Mouse (Mus musculus) C2C12 (cell line): ENCODE data around the gene Camk2n1. TPM values are rescaled to one million over a fixed set of nuclear protein-coding genes. Genes with fewer than 3 reads are reported as not detected.

Experiments
- H3K27me3 ChIP-seq: one replicate; pipeline ENCODE4 v1.6.1; 2011; ENCODE audit not compliant: control insufficient read depth, insufficient read depth, insufficient read length
- H3K36me3 ChIP-seq: one replicate; pipeline ENCODE4 v1.6.1; 2011; ENCODE audit not compliant: control insufficient read depth, insufficient read depth
- H3K4me3 ChIP-seq: one replicate; pipeline ENCODE4 v1.5.1; 2011; ENCODE audit warnings: mild to moderate bottlenecking, control low read depth; ENCODE audit not compliant: poor library complexity, insufficient read depth, severe bottlenecking
- H3K79me2 ChIP-seq: one replicate; pipeline ENCODE4 v1.6.1; 2011; ENCODE audit not compliant: control insufficient read depth, insufficient read depth
- H3K79me3 ChIP-seq: one replicate; pipeline ENCODE4 v1.6.1; 2011; ENCODE audit warnings: low read depth, control low read depth
- H3ac ChIP-seq: one replicate; pipeline ENCODE3; 2011; ENCODE audit warnings: low read depth; ENCODE audit not compliant: control insufficient read depth, insufficient read length
- CEBPB ChIP-seq: IDR thresholded peaks from one replicate; pipeline ENCODE4 v1.6.1; 2011; ENCODE audit warnings: low read depth, mild to moderate bottlenecking, control low read depth, moderate library complexity
- CTCF ChIP-seq: IDR thresholded peaks from one replicate; pipeline ENCODE4 v1.5.1; 2011; ENCODE audit not compliant: control insufficient read depth, insufficient read depth, insufficient read length
- FOSL1 ChIP-seq: IDR thresholded peaks from one replicate; pipeline ENCODE4 v1.8.0; 2011; ENCODE audit warnings: mild to moderate bottlenecking, low read length; ENCODE audit not compliant: poor library complexity, insufficient read depth, severe bottlenecking
- MAX ChIP-seq: IDR thresholded peaks from one replicate; pipeline ENCODE4 v1.6.1; 2011; ENCODE audit warnings: mild to moderate bottlenecking, control low read depth
- MYOD1 ChIP-seq: IDR thresholded peaks from one replicate; pipeline ENCODE4 v1.6.1; 2011; ENCODE audit warnings: low read depth; ENCODE audit not compliant: control insufficient read depth, insufficient read length
- MYOG ChIP-seq: IDR thresholded peaks from one replicate; pipeline ENCODE4 v1.6.1; 2011; ENCODE audit not compliant: control insufficient read depth, insufficient read length; ENCODE audit errors: extremely low read depth
- USF1 ChIP-seq: IDR thresholded peaks from one replicate; pipeline ENCODE4 v1.6.1; 2011; ENCODE audit warnings: low read depth, mild to moderate bottlenecking, control low read depth, moderate library complexity
- polyA plus RNA-seq: library from polyadenylated mRNA; unstranded; fragments of >200 nt; fragmentation: generic; extraction: Trizol; gene quantifications from one replicate; pipeline ENCODE4 v1.2.1, GENCODE M21; 2012; ENCODE audit warnings: missing spikeins

Gene Camk2n1
- polyA plus RNA-seq, 1 experiment, result 0.48 TPM

DNA sequence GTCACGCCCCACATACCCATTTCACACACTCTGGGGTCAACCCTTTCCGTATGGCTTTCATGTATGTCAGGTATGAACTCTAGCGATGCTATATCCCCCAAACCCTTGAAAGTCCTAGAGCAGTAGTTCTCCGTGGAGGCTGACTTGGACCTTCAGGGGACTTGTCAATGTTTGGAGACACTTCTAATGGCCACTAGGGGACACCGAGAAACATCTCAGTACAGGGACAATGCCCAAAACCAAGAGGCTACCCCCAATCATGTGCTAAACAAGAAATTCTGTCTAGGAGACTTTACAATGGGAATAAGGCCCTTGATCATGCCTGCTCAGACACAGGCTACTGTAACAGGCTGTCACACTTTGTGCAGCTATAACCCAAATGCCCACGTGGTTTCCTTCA, 12.6 kb downstream of the Camk2n1 start:
- Histone ChIP-seq H3K4me3 (no peak overlapping the region), H3K79me3 (no peaks in the 10 kb centered on the region), H3K79me2 (no peaks in the 10 kb centered on the region), H3K36me3 (no peaks in the 10 kb centered on the region), H3ac (no peak overlapping the region), H3K27me3 (no peaks in the 10 kb centered on the region)
- TF ChIP-seq CEBPB, result no peak
- TF ChIP-seq USF1, result no peak
- no peak for TF ChIP-seq MAX
- no peak for TF ChIP-seq MYOG
- no peak for TF ChIP-seq MYOD1
- no peak for TF ChIP-seq FOSL1
- no peak for TF ChIP-seq CTCF

DNA sequence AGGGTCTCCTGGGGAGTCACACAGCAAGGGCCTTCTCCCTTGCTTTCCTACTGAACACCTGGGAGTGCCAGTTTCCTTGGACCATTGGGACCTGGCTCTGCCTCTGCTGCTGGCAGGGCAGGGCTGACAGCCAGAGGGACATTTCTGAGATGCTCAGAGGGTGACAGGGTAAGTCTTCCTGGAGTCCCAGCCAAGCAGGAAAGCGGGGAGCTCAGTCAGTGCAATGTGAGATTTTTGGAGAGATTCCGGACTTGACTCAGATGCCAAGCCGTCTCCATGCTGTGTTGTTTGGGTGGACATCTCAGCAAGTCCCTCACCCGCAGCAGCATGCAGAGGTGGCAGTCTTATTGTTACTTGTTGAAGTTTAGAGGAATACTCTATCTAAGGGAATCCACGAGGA, 13.3 kb downstream of the Camk2n1 start:
- Histone ChIP-seq H3K4me3 (no peak overlapping the region), H3ac (no peak overlapping the region), H3K27me3 (peaks cover 6% of the 10 kb centered on the region), H3K79me3 (no peaks in the 10 kb centered on the region), H3K36me3 (no peaks in the 10 kb centered on the region), H3K79me2 (no peaks in the 10 kb centered on the region)
- TF ChIP-seq MYOD1, result no peak
- TF ChIP-seq CTCF, result no peak
- TF ChIP-seq MAX, result no peak
- TF ChIP-seq FOSL1, result no peak
- no peak for TF ChIP-seq USF1
- no peak for TF ChIP-seq MYOG

DNA sequence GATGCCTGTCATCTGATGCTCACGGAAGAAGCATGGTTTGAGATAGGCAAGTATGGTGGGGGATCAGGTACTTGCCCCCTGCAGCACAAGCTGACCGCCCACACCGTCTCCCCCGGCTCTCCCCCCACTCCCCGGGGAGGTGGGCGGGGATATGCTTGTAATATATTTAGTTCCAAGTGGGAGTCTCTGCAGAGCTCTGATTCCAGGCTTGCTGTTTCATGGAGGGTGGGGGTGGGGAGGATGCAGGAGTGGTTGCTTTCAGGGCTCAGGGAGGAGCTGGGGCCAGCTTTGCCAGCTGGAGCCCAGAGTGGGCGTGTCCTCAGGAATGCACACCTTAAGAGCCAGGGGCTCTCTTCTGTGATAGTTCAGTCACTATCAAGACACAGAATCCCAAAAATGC, 15.0 kb downstream of the Camk2n1 start:
- no peak for TF ChIP-seq CTCF
- TF ChIP-seq MAX, result no peak
- no peak for TF ChIP-seq USF1
- no peak for TF ChIP-seq FOSL1
- TF ChIP-seq MYOG, result no peak
- TF ChIP-seq MYOD1, result no peak
- TF ChIP-seq CEBPB, result no peak
- Histone ChIP-seq H3K79me2 (no peaks in the 10 kb centered on the region), H3K4me3 (no peak overlapping the region), H3ac (no peak overlapping the region), H3K36me3 (no peaks in the 10 kb centered on the region), H3K79me3 (no peaks in the 10 kb centered on the region), H3K27me3 (peaks cover 9% of the 10 kb centered on the region)

DNA sequence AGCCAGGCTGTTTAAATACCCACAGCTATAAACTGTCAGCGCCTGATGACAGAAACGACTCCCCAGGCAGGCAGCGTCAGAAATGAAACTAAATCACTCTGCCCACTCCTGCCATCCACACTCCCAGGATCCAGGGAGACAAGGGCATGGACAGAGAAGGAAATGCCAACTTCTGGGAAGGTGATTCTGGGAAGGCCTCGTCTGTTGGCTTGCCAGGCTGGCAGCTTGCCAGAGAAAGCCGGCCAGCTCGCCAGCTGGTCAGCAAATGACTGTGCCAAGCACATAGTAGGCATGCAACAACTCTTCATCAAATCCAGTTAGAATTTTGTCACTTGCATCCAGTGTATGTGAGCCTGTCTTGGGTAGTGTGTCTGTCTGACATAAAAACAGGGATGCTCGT, 17.1 kb downstream of the Camk2n1 start:
- Histone ChIP-seq H3K4me3 (no peak overlapping the region), H3K79me3 (no peaks in the 10 kb centered on the region), H3ac (no peak overlapping the region), H3K79me2 (no peaks in the 10 kb centered on the region), H3K36me3 (no peaks in the 10 kb centered on the region), H3K27me3 (peaks cover 28% of the 10 kb centered on the region)
- TF ChIP-seq MAX, result no peak
- TF ChIP-seq MYOD1, result no peak
- no peak for TF ChIP-seq USF1
- TF ChIP-seq MYOG, result no peak
- TF ChIP-seq FOSL1, result no peak
- TF ChIP-seq CEBPB, result no peak
- no peak for TF ChIP-seq CTCF

DNA sequence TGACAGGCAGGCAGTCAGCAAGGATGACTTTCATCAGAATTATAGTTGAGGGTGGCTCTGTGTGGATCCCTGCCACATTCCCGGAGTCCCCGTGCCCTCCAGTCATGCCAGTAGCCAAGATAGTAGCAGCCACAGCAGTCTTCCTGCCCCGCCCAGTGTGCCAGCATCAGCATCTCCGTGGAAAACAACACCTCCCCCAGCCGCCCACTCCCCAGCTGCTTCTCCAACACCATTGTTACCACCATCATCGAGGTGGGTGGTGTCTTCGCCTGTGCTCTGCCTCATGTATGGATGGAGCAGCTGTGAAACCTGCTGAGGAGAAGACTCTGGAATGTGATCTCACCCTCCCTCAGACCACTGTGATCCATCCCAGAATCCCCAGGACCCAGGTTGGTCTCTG, 25.5 kb downstream of the Camk2n1 start:
- Histone ChIP-seq H3ac (no peak overlapping the region), H3K27me3 (peaks cover 68% of the 10 kb centered on the region), H3K36me3 (no peaks in the 10 kb centered on the region), H3K79me2 (no peaks in the 10 kb centered on the region), H3K79me3 (no peaks in the 10 kb centered on the region), H3K4me3 (no peak overlapping the region)
- no peak for TF ChIP-seq MAX

DNA sequence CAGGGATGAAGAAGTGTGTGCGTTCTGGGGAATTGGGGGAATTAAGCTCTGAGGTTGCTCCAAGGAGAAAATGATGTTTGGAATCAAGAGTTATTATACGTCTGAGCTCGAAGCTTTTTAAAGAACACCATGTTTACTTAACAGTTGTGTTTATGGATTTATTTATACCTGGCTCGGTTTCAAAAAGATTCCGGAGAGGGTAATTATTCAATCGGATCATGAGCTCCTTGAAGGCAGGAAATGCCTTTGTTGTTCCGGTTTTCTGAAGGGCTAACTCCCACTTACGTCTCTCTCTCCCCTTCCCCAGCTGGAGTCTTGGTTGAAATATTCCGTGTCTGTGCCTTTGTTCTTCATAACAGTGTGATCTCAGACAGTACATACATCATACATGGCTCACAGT, 26.8 kb downstream of the Camk2n1 start:
- no peak overlapping the region for H3ac ChIP-seq
- TF ChIP-seq MAX (no peak), CEBPB (no peak), CTCF (no peak), MYOD1 (no peak), FOSL1 (no peak), MYOG (no peak), USF1 (no peak)
- no peaks in the 10 kb centered on the region for H3K36me3 ChIP-seq
- H3K79me2 ChIP-seq, result no peaks in the 10 kb centered on the region
- no peak overlapping the region for H3K4me3 ChIP-seq
- H3K27me3 ChIP-seq, result peaks cover 62% of the 10 kb centered on the region
- no peaks in the 10 kb centered on the region for H3K79me3 ChIP-seq
